Mouse (Mus musculus): ENCODE measurements around the gene Ppm1m. TPM values are rescaled to one million over a fixed set of nuclear protein-coding genes. Genes with fewer than 3 reads are reported as not detected.
A peak's percentile ranks its signal among the peaks of the same experiment; 100 is the strongest.

The Ppm1m gene
- polyA plus RNA-seq, 1 experiment from 2014 or later = 10.0 TPM

- no peak overlapping the region for H3K27ac ChIP-seq (ENCODE audit: low read depth, low read length)
- no peak overlapping the region for H3K4me3 ChIP-seq (ENCODE audit: low read depth, low read length)
- peaks cover 30% of the 10 kb centered on the region for H3K36me3 ChIP-seq (ENCODE audit: control insufficient read depth, insufficient read depth)
- ATAC-seq = no peak
- H3K4me2 ChIP-seq (replicated peaks; ENCODE audit: low read depth) = no peak overlapping the region
- 47% methylated on average over 3 of the region's 3 CpGs for WGBS
- no peak for TF ChIP-seq CTCF (IDR thresholded peaks at IDR 0.05; ENCODE audit: low read depth)
- no peaks in the 10 kb centered on the region for H3K9me3 ChIP-seq (ENCODE audit: control insufficient read depth)
- no peaks in the 10 kb centered on the region for H3K27me3 ChIP-seq (replicated peaks; ENCODE audit: control insufficient read depth, insufficient read depth, low read length)
- 0 out of 2 replicates have a peak, but pooled peaks cover 14% of the 10 kb centered on the region for H3K4me1 ChIP-seq (replicated peaks; ENCODE audit: control insufficient read depth, insufficient read depth, low read length)
- H3K9ac ChIP-seq (ENCODE audit: low read depth, low read length) = no peak overlapping the region
These were observed 23.9 kb downstream of the Ppm1m start for GRCm38 (mm10) chr9:106175552-106176200.

- no peak for TF ChIP-seq CTCF (IDR thresholded peaks at IDR 0.05; ENCODE audit: low read depth)
- H3K4me3 ChIP-seq (ENCODE audit: low read depth, low read length) = peak overlapping the region; percentile 78; the same call in 1 of the 2 replicates
These were observed 26.2 kb downstream of the Ppm1m start for GRCm38 (mm10) chr9:106173363-106173762.

GRCm38 (mm10) chr9:106172527-106172926 lies 27.0 kb downstream of the Ppm1m start:
- H3K36me3 ChIP-seq (ENCODE audit: control insufficient read depth, insufficient read depth) = peaks cover 9% of the 10 kb centered on the region
- 0 out of 2 replicates have a peak, but pooled peaks cover 19% of the 10 kb centered on the region for H3K4me1 ChIP-seq (replicated peaks; ENCODE audit: control insufficient read depth, insufficient read depth, low read length)
- TF ChIP-seq CTCF (IDR thresholded peaks at IDR 0.05; ENCODE audit: low read depth) = no peak
- peak overlapping the region; percentile 93; the same call in 1 of the 2 replicates for H3K9ac ChIP-seq (ENCODE audit: low read depth, low read length)
- H3K27ac ChIP-seq (ENCODE audit: low read depth, low read length) = no peak overlapping the region
- no peaks in the 10 kb centered on the region for H3K9me3 ChIP-seq (ENCODE audit: control insufficient read depth)
- peak overlapping the region; percentile 82 for H3K4me2 ChIP-seq (replicated peaks; ENCODE audit: low read depth)
- peak overlapping the region; percentile 78 for H3K4me3 ChIP-seq (ENCODE audit: low read depth, low read length)
- ATAC-seq = no peak
- WGBS = under 1% methylated on average over 3 of the region's 3 CpGs
- no peaks in the 10 kb centered on the region for H3K27me3 ChIP-seq (replicated peaks; ENCODE audit: control insufficient read depth, insufficient read depth, low read length)

More at GRCm38 (mm10) chr9:106173363-106173762, 26.2 kb downstream of the Ppm1m start:
- ATAC-seq = no peak
- H3K9me3 ChIP-seq (ENCODE audit: control insufficient read depth) = no peaks in the 10 kb centered on the region
- 0 out of 2 replicates have a peak, but pooled peaks cover 19% of the 10 kb centered on the region for H3K4me1 ChIP-seq (replicated peaks; ENCODE audit: control insufficient read depth, insufficient read depth, low read length)
- H3K36me3 ChIP-seq (ENCODE audit: control insufficient read depth, insufficient read depth) = peaks cover 16% of the 10 kb centered on the region
- no peaks in the 10 kb centered on the region for H3K27me3 ChIP-seq (replicated peaks; ENCODE audit: control insufficient read depth, insufficient read depth, low read length)
- WGBS = 35% methylated on average over 2 of the region's 2 CpGs
- H3K9ac ChIP-seq (ENCODE audit: low read depth, low read length) = no peak overlapping the region
- H3K27ac ChIP-seq (ENCODE audit: low read depth, low read length) = no peak overlapping the region
- H3K4me2 ChIP-seq (replicated peaks; ENCODE audit: low read depth) = peak overlapping the region; percentile 82

- WGBS = under 1% methylated on average over 30 of the region's 30 CpGs
- Histone ChIP-seq H3K27me3 (replicated peaks; ENCODE audit: control insufficient read depth, insufficient read depth, low read length) (no peaks in the 10 kb centered on the region), H3K36me3 (ENCODE audit: control insufficient read depth, insufficient read depth) (0 out of 2 replicates have a peak, but pooled peaks cover 3% of the 10 kb centered on the region), H3K27ac (ENCODE audit: low read depth, low read length) (peak overlapping the region; percentile 97), H3K9ac (ENCODE audit: low read depth, low read length) (peak overlapping the region; percentile 93), H3K9me3 (ENCODE audit: control insufficient read depth) (no peaks in the 10 kb centered on the region), H3K4me1 (replicated peaks; ENCODE audit: control insufficient read depth, insufficient read depth, low read length) (0 out of 2 replicates have a peak, but pooled peaks cover 19% of the 10 kb centered on the region), H3K4me3 (ENCODE audit: low read depth, low read length) (peak overlapping the region; percentile 78), H3K4me2 (replicated peaks; ENCODE audit: low read depth) (peak overlapping the region; percentile 82)
- ATAC-seq = peak; percentile 23
- TF ChIP-seq CTCF (IDR thresholded peaks at IDR 0.05; ENCODE audit: low read depth) = no peak
These were observed 28.0 kb downstream of the Ppm1m start for GRCm38 (mm10) chr9:106171346-106172158.

GRCm38 (mm10) chr9:106170556-106171345 lies 28.8 kb downstream of the Ppm1m start, which contains the start of gene Wdr82:
Gene Wdr82, plus strand, starts transcription at chr9:106170928.
- peak; percentile 92 for ATAC-seq
- Histone ChIP-seq H3K9me3 (ENCODE audit: control insufficient read depth) (no peaks in the 10 kb centered on the region), H3K4me2 (replicated peaks; ENCODE audit: low read depth) (peak within 1 kb of the TSS; percentile 82), H3K27me3 (replicated peaks; ENCODE audit: control insufficient read depth, insufficient read depth, low read length) (no peaks in the 10 kb centered on the region), H3K27ac (ENCODE audit: low read depth, low read length) (peak within 1 kb of the TSS; percentile 97), H3K4me3 (ENCODE audit: low read depth, low read length) (peak within 1 kb of the TSS; percentile 78), H3K36me3 (ENCODE audit: control insufficient read depth, insufficient read depth) (no peaks in the 10 kb centered on the region), H3K4me1 (replicated peaks; ENCODE audit: control insufficient read depth, insufficient read depth, low read length) (0 out of 2 replicates have a peak, but pooled peaks cover 19% of the 10 kb centered on the region), H3K9ac (ENCODE audit: low read depth, low read length) (peak within 1 kb of the TSS; percentile 93)
- WGBS = 1% methylated on average over 80 of the region's 81 CpGs
- no peak for TF ChIP-seq CTCF (IDR thresholded peaks at IDR 0.05; ENCODE audit: low read depth)
